Mouse (Mus musculus): ENCODE results near the gene Trpc5.

GRCm38 (mm10) chrX:144687742-144688141 is 238 bp downstream of the Trpc5 start:
- TF ChIP-seq POLR2A (IDR thresholded peaks at IDR 0.05; ENCODE audit: borderline replicate concordance, extremely low read depth, low read depth, low read length) (no peak), CTCF (IDR thresholded peaks at IDR 0.05; ENCODE audit: insufficient read depth, low read length) (no peak)

All from lung, adult 2 months (tissue).